Mouse (Mus musculus): ENCODE measurements around the gene Qars.
A peak's percentile ranks its signal among the peaks of the same experiment; 100 is the strongest.

Qars gene

GRCm38 (mm10) chr9:108545986-108546385 lies 38.5 kb downstream of the Qars start:
- DNase-seq, result peak in 1 of 2 experiments; percentile 12

GRCm38 (mm10) chr9:108546875-108547274 lies 39.4 kb downstream of the Qars start:
- no peak for DNase-seq

- no peak for DNase-seq
These were observed 51.7 kb downstream of the Qars start for GRCm38 (mm10) chr9:108559169-108559568.

- DNase-seq, result peak; percentile 97
These were observed 52.8 kb downstream of the Qars start, which contains the start of gene Impdh2 for GRCm38 (mm10) chr9:108560227-108560841. Gene Impdh2 (plus strand): TSS chr9:108560286.

GRCm38 (mm10) chr9:108563671-108564070 lies 56.2 kb downstream of the Qars start:
- no peak for DNase-seq

GRCm38 (mm10) chr9:108564131-108564530 lies 56.6 kb downstream of the Qars start:
- DNase-seq, result no peak

Data from kidney, postnatal 36 days (tissue).